Mouse (Mus musculus) cortical plate, adult 2 months (tissue): ENCODE measurements around the gene Morn5. TPM values are rescaled to one million over a fixed set of nuclear protein-coding genes. Genes with fewer than 3 reads are reported as not detected.
A peak's percentile ranks its signal among the peaks of the same experiment; 100 is the strongest.

Experiments
- H3K27ac ChIP-seq: fragments of 200-500 bp; 2 replicates; pipeline ENCODE4 v1.5.1; 2012; ENCODE audit warnings: low read length, control low read depth, inconsistent platforms; ENCODE audit not compliant: insufficient read depth
- H3K4me1 ChIP-seq: fragments of 200-500 bp; 2 replicates; pipeline ENCODE4 v1.6.1; 2011; ENCODE audit warnings: low read length; ENCODE audit not compliant: control insufficient read depth, insufficient read depth
- H3K4me3 ChIP-seq: fragments of 200-500 bp; 2 replicates; pipeline ENCODE4 v1.5.1; 2011; ENCODE audit warnings: mild to moderate bottlenecking, low read length, control low read depth; ENCODE audit not compliant: insufficient read depth
- CTCF ChIP-seq: fragments of 200-500 bp; IDR thresholded peaks from 2 replicates; pipeline ENCODE4 v1.5.1; 2011; ENCODE audit warnings: mild to moderate bottlenecking, control low read depth, low read length; ENCODE audit not compliant: insufficient read depth; ENCODE audit errors: extremely low read depth
- POLR2A ChIP-seq: fragments of 200-500 bp; IDR thresholded peaks from 2 replicates; pipeline ENCODE4 v1.6.1; 2011; ENCODE audit warnings: mild to moderate bottlenecking, low read length, control low read depth; ENCODE audit not compliant: insufficient read depth; ENCODE audit errors: extremely low read depth
- polyA plus RNA-seq: library from polyadenylated mRNA; depleted of rRNA; stranded (reverse); fragments of >200 nt; gene quantifications from 2 replicates; pipeline ENCODE4 v1.2.3, GENCODE M21; 2012

Morn5 gene
- polyA plus RNA-seq, 1 experiment = 2.2 TPM

DNA sequence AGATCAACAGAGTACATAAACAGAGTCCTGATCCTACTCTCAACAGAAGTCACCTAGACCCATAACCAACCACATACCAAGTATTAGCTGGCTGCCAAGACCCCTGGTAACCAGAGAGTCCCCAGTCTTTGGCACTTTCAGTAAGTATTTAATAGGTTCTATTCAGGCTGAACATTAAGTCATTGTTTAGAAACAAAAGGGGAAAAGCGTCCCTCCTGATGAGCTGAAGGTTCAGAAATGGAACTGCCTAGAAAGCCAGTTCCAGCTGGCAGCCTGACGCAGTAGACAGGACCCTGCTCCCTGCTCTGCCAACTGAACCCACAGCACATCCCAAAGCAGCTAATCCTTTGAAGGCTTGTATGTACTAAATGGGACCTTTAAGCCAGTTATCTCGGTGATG lies 39.9 kb downstream of the Morn5 start:
- H3K4me3 ChIP-seq = no peak overlapping the region

DNA sequence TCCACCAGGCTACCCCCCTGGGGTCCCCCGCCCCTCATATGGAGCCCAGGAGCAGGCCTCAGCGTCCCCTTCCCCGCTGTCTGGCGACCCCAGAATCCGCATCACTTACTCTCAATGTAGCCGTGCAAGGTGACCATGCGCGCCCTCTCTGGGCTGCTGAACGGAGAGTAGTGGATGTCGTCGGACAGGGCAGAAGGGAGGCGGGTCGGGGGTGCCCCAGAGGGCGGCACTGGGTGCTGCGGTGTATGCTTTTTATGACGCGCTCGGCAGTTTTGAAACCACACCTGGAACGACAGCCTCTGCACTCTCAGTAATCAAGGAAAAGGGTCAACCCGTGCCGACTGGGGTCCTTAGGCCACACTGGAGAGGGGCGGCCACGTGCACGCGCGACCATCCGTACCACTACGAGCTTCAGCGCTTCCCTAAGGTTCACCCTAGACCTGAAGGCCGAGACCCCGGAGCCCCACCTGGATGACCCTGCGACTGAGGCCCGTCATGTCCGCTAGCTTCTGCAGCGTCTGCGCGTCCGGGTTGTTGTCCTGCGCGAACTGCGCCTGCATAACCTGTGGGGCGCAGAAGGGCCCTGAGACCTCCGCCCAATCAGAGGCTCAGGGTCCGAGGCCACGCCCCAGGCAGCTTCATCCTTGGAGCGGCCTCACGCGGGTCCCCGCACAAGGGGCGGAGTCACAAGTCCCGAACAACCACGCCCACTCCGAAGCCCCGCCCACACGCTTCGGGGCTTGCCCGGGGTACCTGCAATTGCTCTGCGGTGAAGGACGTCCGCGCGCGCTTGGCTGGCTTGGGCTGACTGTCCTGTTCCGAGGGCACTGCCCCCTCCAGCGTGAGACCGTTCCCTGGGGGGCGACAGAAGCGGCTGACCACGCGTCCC lies 41.8 kb downstream of the Morn5 start:
- no peak overlapping the region for H3K4me3 ChIP-seq

More for the DNA sequence above, 39.9 kb downstream of the Morn5 start:
- TF ChIP-seq POLR2A (no peak), CTCF (no peak)
- Histone ChIP-seq H3K4me1 (no peaks in the 10 kb centered on the region), H3K27ac (no peak overlapping the region)

DNA sequence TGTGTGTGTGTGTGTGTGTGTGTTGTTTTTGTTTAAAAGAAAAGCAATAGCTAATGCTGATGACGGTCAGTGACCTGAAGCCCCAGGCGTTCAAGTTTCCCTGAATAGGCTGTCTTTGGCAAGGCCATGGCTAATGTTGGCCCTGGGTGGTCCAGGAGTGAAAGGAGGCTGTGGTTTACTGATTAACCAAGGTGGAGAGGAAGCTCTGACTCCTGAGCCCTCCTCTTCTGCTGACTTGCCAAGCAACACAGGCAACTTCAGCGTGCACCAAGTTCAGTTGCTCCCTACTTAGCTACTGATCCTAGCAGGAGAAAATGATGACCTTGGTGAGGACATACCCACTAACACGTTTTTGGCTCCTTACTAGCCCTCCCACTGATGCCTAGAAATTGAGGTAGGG lies 43.5 kb downstream of the Morn5 start:
- no peak for TF ChIP-seq POLR2A
- no peak for TF ChIP-seq CTCF
- no peak overlapping the region for H3K4me3 ChIP-seq
- H3K4me1 ChIP-seq = no peaks in the 10 kb centered on the region
- no peak overlapping the region for H3K27ac ChIP-seq

More for the DNA sequence above, 41.8 kb downstream of the Morn5 start:
- TF ChIP-seq CTCF (no peak), POLR2A (no peak)
- H3K27ac ChIP-seq = no peak overlapping the region
- H3K4me1 ChIP-seq = no peaks in the 10 kb centered on the region

- TF ChIP-seq POLR2A (no peak), CTCF (no peak)
- H3K27ac ChIP-seq = no peak overlapping the region
- H3K4me1 ChIP-seq = no peaks in the 10 kb centered on the region
- H3K4me3 ChIP-seq = no peak overlapping the region
These were observed 44.0 kb downstream of the Morn5 start for GRCm38 (mm10) chr2:36093301-36093700.

DNA sequence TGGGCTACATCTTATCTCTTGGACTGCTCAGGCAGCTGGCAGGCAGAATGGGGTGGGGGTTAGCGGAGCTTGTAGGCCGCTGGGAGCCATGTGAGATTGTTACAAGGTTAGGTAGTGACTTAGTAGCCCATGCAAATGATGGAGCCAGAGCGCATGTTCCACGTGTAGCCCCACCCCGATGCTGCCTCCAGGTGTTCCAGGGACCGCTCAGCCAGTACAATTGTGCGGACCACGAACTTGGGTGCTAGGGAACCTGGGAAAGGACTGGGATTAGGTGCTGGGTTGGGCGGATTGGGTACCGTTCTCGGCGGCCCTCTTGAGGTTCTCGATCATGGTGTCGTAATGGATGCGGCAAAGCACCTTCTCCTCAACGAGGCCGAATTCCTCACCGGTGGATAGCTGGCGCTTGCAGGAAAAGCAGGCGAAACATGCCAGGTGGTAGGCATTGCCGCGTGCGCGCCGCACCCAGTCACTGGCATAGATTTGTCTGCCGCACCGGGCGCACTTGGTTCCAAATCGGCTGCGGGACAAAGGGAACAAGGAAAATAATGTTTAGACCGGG lies 44.7 kb downstream of the Morn5 start:
- H3K27ac ChIP-seq = no peak overlapping the region

GRCm38 (mm10) chr2:36097129-36097815 lies 48.0 kb downstream of the Morn5 start:
- TF ChIP-seq POLR2A = no peak
- no peak for TF ChIP-seq CTCF
- H3K4me3 ChIP-seq = no peak overlapping the region
- H3K4me1 ChIP-seq = no peaks in the 10 kb centered on the region
- H3K27ac ChIP-seq = no peak overlapping the region

More for the DNA sequence above, 44.7 kb downstream of the Morn5 start:
- TF ChIP-seq POLR2A (no peak), CTCF (no peak)
- Histone ChIP-seq H3K4me1 (no peaks in the 10 kb centered on the region), H3K4me3 (no peak overlapping the region)

- H3K27ac ChIP-seq = no peak overlapping the region
- TF ChIP-seq CTCF (no peak), POLR2A (no peak)
- no peak overlapping the region for H3K4me3 ChIP-seq
- H3K4me1 ChIP-seq = no peaks in the 10 kb centered on the region
These were observed 48.8 kb downstream of the Morn5 start for GRCm38 (mm10) chr2:36098021-36098420.

GRCm38 (mm10) chr2:36099739-36100138 lies 50.5 kb downstream of the Morn5 start:
- Histone ChIP-seq H3K4me1 (no peaks in the 10 kb centered on the region), H3K4me3 (no peak overlapping the region), H3K27ac (no peak overlapping the region)
- no peak for TF ChIP-seq CTCF
- TF ChIP-seq POLR2A = no peak

DNA sequence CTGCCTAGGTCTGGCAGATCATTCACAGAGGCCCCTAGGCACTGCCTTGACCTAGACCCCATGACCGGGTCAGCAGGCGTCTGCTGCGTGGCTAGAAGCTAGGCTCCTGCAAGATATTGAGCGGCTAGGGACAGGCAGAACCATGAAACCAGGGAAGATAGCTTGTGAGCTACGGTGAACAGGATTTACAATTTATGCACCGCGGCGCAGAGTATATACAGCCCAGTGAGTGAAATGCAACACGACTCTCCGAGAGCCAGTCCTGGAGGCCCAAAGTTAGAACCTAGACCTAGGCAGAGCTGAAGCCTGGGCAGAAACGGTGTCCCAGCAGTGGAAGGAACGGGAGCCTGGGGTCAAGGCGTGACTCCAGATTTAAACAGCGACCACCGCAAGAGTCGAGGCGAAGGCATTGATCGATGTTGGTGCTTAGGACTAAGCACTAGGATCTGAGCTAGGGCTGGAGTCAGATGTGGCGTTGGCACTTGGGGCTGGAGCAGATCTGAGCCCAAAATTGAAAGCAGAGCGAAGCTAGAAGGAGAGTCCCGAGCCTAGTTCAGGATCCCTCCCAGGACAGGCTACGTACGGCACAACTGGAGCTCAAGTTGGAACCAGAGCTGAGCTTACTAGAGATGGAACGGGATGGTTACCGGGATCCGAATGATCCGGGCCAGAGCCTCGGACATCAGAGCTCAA lies 52.8 kb downstream of the Morn5 start:
- H3K4me3 ChIP-seq = peak overlapping the region; percentile 0; the same call in 1 of the 2 replicates
- no peaks in the 10 kb centered on the region for H3K4me1 ChIP-seq
- TF ChIP-seq CTCF = no peak
- TF ChIP-seq POLR2A = no peak
- no peak overlapping the region for H3K27ac ChIP-seq

DNA sequence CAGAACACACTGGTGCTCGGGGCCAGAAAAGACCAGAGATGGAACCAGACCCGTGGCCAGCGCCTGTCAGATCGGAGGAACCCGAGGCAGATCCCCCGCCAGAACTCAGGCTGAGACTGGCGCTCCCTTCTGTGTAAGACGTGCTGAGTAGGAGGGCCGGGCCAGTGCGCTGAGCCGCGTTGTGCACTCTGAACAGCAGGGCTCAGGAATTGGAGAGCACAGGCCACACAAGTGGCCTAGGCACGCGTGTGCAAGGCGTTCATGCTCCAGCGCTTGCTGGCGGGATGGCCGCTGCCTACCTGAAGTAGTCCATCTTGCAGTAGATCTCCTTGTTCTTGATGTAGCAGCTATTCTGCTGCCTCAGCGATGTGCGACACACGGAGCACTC lies 53.3 kb downstream of the Morn5 start:
- no peaks in the 10 kb centered on the region for H3K4me1 ChIP-seq
- TF ChIP-seq POLR2A (no peak), CTCF (no peak)
- no peak overlapping the region for H3K27ac ChIP-seq
- H3K4me3 ChIP-seq = peak overlapping the region; percentile 0; the same call in 1 of the 2 replicates
